Mouse (Mus musculus) lung, postnatal 10 days (tissue): ENCODE data around the gene Mapk7.

ENCODE experiments used
- DNase-seq: peaks from one replicate; pipeline ENCODE4 v3.0.0; 2021

Gene Mapk7

DNA sequence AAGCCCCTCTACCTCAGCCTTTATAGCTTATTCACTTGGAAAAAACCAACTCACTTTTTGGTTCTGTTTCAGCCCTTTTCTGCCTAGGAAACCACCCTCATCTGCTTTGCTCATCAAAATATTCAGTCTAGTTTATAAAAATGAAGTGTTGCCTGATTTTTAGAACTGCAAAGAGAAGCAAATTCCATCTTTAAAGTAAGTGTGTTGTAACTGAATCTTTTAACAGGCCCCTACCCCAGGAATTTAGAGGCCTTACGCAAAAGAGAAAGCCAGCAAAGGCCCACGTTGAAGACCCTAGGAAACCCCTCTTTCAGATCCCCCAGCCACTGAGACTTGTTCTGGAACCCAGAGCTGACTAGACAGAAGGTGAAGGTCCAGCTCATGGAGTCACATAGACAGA is 30.1 kb downstream of the Mapk7 start:
- DNase-seq = no peak

DNA sequence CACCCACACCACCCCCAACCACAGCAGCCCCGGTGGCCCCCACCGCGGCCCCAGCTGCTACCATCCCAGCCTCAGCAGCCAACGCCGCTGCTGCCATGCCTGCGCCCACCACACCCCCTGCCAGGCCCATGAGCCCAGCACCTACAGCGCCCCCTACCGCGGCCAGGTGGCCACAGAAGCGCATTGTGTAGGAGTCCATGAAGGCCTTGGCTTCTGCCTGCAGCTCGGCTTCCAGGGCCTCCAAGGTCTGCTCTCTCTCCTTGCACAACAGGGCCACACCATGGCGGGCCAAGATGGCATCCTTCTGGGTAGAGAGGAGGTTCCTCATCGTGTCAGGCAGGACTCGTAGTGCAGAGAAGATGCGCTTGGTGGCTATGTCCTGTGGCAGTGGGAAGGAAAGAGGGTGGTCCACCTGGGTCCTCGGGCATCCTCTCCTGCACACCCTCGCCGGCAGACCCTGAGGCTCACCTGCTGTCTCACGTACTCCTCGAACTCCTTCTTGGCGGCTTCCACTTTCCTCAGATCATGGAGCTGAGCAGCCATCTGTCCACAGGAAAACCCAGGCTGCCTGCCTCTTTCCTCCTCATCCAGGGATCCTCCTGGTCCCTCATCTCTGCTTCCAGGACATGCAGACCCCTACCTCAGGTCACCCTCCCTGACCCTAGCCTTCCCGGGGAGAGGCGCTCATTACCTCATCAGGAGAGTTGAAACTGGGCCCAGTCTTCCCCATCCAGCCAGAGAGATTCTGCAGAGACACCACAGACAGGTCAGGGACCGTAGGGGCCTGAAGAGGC is 44.5 kb downstream of the Mapk7 start:
- DNase-seq = no peak

DNA sequence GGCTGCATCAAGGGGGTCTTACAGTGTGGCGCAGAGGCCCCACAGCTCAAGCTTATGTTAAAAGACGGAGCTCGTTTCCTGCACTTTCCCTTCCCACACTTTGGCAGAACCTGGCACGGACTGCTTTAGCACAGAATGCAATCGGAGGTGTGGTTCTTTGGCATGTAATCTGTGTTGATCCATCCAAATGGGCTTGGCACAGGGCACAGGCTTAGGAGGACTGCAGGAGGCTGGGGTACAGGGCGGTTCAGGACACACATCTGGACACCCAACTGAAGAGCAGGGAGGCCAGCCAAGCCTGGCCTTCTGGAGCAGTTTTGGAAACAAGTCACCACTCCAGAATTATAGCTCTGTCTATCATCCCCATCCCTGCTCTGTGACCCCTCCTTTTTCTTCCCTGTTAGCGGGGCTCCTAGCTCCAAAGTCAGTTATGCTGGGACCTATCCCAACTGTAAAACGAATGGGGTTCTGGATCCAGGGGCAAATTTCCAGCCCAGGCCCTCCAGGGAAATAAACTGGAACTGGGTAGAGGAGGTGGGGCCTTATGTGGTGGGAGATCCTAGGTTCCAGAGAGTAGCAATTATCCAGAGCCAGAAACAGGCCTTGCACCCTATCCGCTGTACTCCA is 45.5 kb downstream of the Mapk7 start:
- DNase-seq = peak; percentile 58

DNA sequence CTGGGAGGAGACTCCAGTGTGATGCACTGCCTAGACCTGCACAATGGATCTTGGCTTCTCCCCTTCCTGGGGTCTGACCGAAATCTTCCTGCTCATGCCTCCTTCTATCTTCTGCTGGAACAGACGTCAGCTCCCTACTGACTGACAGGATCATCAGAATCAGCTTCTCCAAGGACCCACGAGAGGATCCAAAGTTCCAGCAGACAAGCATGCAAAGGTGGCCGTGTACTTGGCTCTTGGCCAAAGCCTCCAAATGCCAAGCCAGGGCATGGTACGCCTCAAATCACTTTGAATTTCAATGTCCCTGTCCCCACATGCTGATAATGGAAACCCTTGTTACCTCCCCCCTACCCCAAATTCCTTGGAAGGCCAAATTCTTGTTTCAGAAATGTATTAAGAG is 46.2 kb downstream of the Mapk7 start:
- no peak for DNase-seq

DNA sequence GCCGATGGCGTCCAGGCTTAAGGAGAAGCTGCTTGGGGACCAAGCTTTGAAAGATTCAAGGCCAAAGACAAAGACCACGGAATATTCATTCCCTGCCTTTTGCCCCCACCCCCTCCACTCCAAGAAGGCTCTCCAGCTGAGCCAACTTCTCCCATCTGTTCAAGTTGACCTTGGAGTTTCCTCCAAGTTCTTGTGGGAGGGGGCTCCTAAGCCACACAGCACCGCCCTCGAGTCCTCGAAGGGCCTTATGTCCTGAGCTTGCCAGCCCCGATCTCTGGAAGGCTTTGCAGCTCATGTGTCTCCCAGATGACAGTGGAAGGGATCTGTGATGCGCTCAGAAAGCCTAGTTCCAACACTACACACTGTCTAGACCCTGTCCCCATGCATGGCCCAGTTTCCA is 46.9 kb downstream of the Mapk7 start:
- peak; percentile 37 for DNase-seq

DNA sequence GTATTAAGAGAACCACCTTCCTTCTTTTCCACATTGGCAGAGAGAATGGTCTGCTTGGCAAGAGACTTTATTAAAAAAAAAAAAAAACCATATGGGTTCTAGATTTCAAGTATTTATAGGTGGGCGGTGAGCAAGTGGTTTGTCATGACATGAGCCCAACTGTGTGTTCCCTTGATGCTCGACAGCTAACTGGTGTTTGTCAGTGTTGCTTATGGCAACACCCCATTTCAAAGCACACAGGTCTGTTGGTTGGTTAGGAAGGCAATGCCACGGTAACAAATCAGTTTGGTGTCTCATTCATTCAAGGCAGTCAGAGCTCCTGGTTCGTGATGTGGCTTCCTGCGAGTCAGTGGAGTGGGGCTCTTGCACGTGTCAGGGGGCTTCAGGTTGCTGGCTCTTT is 50.4 kb downstream of the Mapk7 start:
- no peak for DNase-seq

DNA sequence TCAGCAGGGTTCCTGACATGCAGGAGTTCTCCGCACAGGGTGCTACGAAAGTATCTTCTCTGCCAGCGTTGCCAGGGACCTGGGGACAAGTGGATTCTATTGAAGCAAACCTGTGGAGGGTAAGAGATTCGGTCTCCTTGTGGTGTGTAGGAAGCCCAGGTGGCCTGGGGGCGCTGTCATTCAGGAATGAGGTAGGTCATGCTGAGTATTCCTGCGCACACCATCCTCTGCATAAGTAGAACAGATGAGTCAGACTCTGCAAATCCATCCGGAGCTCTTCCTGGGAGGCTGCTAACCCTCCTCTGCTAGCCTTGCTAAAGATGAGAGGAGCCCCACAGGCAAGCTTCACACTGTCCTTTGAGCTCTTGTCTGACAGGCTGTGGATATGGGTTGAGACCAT is 52.5 kb downstream of the Mapk7 start:
- no peak for DNase-seq

DNA sequence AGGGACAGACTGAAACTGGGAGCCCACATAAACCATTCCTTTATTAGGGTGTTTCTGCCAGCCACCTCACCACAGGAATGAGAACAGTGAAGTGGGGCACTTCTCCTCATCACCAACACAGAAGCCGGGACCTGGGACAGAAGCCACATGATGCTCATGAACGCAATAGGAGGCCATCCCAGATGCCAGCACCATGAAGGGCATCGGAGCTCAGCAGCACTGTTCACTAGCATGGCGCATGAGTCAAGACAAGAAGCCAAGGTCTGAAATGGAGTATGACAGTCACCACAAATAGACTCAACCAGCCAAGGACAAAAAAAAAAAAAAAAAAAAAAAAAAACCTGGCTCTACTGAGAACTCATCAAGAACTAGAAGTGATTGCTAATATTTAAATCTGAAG is 53.8 kb downstream of the Mapk7 start:
- no peak for DNase-seq

DNA sequence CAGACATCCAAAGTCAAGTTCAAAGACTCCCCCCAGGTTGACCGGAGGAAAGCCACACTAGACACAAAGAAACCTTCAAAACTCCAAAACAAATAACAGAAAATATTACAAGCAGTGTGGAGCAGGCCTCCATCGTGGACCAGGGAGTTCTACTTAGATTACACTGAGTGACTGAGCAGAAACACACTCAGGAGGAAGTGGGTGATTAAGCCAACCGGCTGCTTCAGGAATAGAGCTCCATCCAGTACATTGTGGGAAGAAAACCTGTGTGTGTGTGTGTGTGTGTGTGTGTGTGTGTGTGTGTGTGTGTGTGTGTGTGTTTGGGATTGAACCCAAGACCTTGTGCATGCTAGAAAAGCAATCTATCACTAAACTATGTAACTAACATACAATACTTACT is 55.0 kb downstream of the Mapk7 start:
- DNase-seq = no peak
